Mouse (Mus musculus): ENCODE data around the gene Dmrta1. TPM values are rescaled to one million over a fixed set of nuclear protein-coding genes. Genes with fewer than 3 reads are reported as not detected.
"Not testable (repeated sequence)": the region's sequence is repeated elsewhere in the genome, so short reads cannot be mapped to it uniquely, and the experiment has no call there.

Dmrta1 gene
- total RNA-seq, 2 experiments from 2014 or later, result not detected

DNA sequence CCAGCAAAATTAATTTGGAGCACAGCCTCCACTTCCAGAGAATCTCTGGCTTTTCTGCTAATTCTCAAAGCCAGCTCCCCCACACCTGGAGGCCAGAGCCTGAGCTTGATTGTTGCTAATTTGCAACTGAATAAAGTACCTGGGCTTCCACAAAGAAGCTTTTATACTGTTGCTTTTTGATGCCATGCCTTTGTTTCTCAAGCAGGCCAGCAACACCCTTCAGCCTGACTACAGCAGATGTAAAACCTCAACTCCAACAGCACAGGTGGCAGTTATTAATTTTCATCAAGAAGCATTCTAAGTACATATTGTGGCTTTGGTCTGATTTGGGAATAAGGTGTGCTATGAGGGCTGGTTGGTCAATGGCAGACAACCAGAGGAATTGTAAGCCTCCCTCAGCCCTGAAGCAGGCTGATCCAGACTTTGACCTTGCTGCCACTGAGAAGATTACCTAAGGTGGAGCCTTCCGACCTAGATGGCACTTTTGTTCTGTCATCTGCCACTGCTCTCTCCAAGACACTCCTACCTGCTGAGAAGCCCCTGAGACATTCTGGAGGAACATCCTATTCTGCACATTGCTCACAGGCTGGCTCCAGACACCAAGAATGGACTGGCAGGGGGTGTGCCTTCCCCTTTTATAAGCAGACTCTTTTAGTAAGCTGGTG is 44.4 kb downstream of the Dmrta1 start:
- ATAC-seq (replicated peaks; ENCODE audit: low FRiP score, poor library complexity, severe bottlenecking), result not testable (repeated sequence)
